Mouse (Mus musculus) c-Kit-positive CD71-negative TER-119-negative erythroid progenitor cells, embryonic 14.5 days (primary cell): ENCODE results near the gene Mapk8ip1.
"Not testable (repeated sequence)": the region's sequence is repeated elsewhere in the genome, so short reads cannot be mapped to it uniquely, and the experiment has no call there.

Source experiments
- DNase-seq: peaks from one replicate; pipeline ENCODE4 v3.0.0-alpha.2; 2013; ENCODE audit warnings: low read depth

The Mapk8ip1 gene

GRCm38 (mm10) chr2:92425366-92425765 lies 24.3 kb upstream of the Mapk8ip1 start:
- no peak for DNase-seq

GRCm38 (mm10) chr2:92424462-92425308 lies 23.6 kb upstream of the Mapk8ip1 start:
- DNase-seq: no peak

- no peak for DNase-seq
Measured at GRCm38 (mm10) chr2:92423702-92424461, 22.8 kb upstream of the Mapk8ip1 start.

- DNase-seq: no peak
Measured at GRCm38 (mm10) chr2:92423156-92423555, 22.1 kb upstream of the Mapk8ip1 start.

GRCm38 (mm10) chr2:92422388-92423135 lies 21.5 kb upstream of the Mapk8ip1 start:
- DNase-seq: no peak

GRCm38 (mm10) chr2:92421723-92422387 lies 20.8 kb upstream of the Mapk8ip1 start:
- DNase-seq: no peak

- DNase-seq: no peak
Measured at GRCm38 (mm10) chr2:92411705-92412104, 10.6 kb upstream of the Mapk8ip1 start.

GRCm38 (mm10) chr2:92408309-92409045 lies 7.4 kb upstream of the Mapk8ip1 start:
- no peak for DNase-seq

- DNase-seq: no peak
Measured at GRCm38 (mm10) chr2:92405687-92406086, 4.6 kb upstream of the Mapk8ip1 start.

GRCm38 (mm10) chr2:92404737-92405136 lies 3.7 kb upstream of the Mapk8ip1 start:
- no peak for DNase-seq

GRCm38 (mm10) chr2:92403776-92404319 lies 2.8 kb upstream of the Mapk8ip1 start:
- DNase-seq: no peak

GRCm38 (mm10) chr2:92402591-92403326 lies 1.7 kb upstream of the Mapk8ip1 start:
- no peak for DNase-seq

GRCm38 (mm10) chr2:92400682-92401081 lies 381 bp downstream of the Mapk8ip1 start:
- DNase-seq: no peak

- DNase-seq: not testable (repeated sequence)
Measured at GRCm38 (mm10) chr2:92399877-92400276, 1.2 kb downstream of the Mapk8ip1 start.

- no peak for DNase-seq
Measured at GRCm38 (mm10) chr2:92397436-92397835, 3.6 kb downstream of the Mapk8ip1 start.

- no peak for DNase-seq
Measured at GRCm38 (mm10) chr2:92395535-92395934, 5.5 kb downstream of the Mapk8ip1 start.

- DNase-seq: no peak
Measured at GRCm38 (mm10) chr2:92392318-92393264, 8.5 kb downstream of the Mapk8ip1 start.

- DNase-seq: no peak
Measured at GRCm38 (mm10) chr2:92391703-92392317, 9.3 kb downstream of the Mapk8ip1 start.

- no peak for DNase-seq
Measured at GRCm38 (mm10) chr2:92391116-92391515, 9.9 kb downstream of the Mapk8ip1 start.
